In the genomic region with DNA sequence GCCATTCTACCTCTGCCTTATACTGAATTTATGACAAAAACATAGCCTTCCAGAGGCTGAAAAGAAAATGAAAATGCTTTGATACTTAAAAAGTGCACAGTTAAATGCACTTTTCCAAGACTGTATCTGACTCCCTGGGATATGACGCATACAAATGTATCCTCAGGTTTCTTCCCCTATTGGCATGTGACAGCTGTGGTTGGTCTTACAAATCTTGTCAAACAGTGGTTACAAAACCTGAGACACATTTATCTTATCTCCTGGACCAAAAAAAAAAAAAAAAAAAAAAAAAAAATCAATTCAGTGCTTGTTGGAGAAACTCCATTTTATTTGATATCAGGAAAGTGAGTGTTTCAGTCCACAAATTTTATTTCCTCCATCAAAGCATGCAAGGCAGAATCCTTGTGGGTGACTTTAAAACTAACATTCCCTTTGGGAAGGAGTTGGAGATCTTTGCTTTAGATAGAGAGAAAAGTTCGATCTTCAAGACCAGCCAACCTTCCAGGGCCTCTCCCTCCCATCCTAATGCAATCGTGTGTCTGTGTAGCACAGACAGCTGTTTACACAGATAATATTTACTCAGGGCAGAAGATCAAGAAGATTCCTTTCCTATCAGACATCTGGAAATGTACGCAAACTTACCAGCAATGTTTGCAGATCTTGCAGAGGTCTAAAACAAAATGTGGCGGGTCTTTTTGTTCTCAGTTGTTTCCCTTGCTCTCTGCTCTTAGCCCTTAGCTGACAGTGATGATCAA, we compare ENCODE assay signal across 28 mouse cellular contexts.
DNase-seq lines count a peak whose midpoint lies in the region; ATAC-seq and TF ChIP-seq lines count a peak whose summit lies in the region.
"Had no signal": no experiment of that assay in that cellular context is flagged by ENCODE, and none has a peak within 500 bp of the region (broad histone marks: within the 10 kb centered on the region; RNA-seq: fewer than 3 reads in every experiment).

No protein-coding gene starts in this region.

- no peaks in the 10 kb centered on the region for H3K27me3 ChIP-seq in liver, adult 2 months (ENCODE audit: control insufficient read depth, insufficient read depth, low read length)
- no peaks in the 10 kb centered on the region for H3K27me3 ChIP-seq in lung, embryonic 14.5 days (ENCODE audit: insufficient read depth, low read length)
- no peaks in the 10 kb centered on the region for H3K27me3 ChIP-seq in liver, embryonic 16.5 days (ENCODE audit: control insufficient read depth, insufficient read depth, low read depth, low read length)
- H3K27me3 ChIP-seq: embryonic facial prominence, embryonic 13.5 days; forebrain, embryonic 12.5 days; forebrain, embryonic 15.5 days; heart, embryonic 13.5 days had no signal

- H3K9me3 ChIP-seq in lung, embryonic 14.5 days (ENCODE audit: low read depth, low read length): no peaks in the 10 kb centered on the region
- no peaks in the 10 kb centered on the region for H3K9me3 ChIP-seq in liver, embryonic 16.5 days (replicated peaks; ENCODE audit: control insufficient read depth, low read length)
- H3K9me3 ChIP-seq: embryonic facial prominence, embryonic 10.5 days; embryonic facial prominence, embryonic 13.5 days; forebrain, embryonic 12.5 days; forebrain, embryonic 15.5 days; heart, embryonic 10.5 days had no signal

- H3K4me1 ChIP-seq in liver, adult 2 months (ENCODE audit: control insufficient read depth, insufficient read depth, low read length): peaks cover 13% of the 10 kb centered on the region
- no peaks in the 10 kb centered on the region for H3K4me1 ChIP-seq in lung, embryonic 14.5 days (ENCODE audit: insufficient read depth)
- no peaks in the 10 kb centered on the region for H3K4me1 ChIP-seq in liver, embryonic 16.5 days (ENCODE audit: control insufficient read depth, low read depth, low read length)
- H3K4me1 ChIP-seq: embryonic facial prominence, embryonic 10.5 days; embryonic facial prominence, embryonic 13.5 days; forebrain, embryonic 12.5 days; forebrain, embryonic 15.5 days; heart, embryonic 10.5 days; heart, embryonic 13.5 days had no signal

- H3K4me2 ChIP-seq in lung, embryonic 14.5 days: no peak overlapping the region
- H3K4me2 ChIP-seq in liver, embryonic 16.5 days (ENCODE audit: low read depth, low read length): no peak overlapping the region
- H3K4me2 ChIP-seq: embryonic facial prominence, embryonic 13.5 days; forebrain, embryonic 12.5 days; forebrain, embryonic 15.5 days; heart, embryonic 13.5 days; hindbrain, embryonic 14.5 days had no signal

- no peaks in the 10 kb centered on the region for H3K36me3 ChIP-seq in liver, adult 2 months (ENCODE audit: control insufficient read depth, insufficient read depth, low read length)
- H3K36me3 ChIP-seq in lung, embryonic 14.5 days (ENCODE audit: insufficient read depth): no peaks in the 10 kb centered on the region
- H3K36me3 ChIP-seq in liver, embryonic 16.5 days (ENCODE audit: control insufficient read depth, insufficient read depth): no peaks in the 10 kb centered on the region
- H3K36me3 ChIP-seq: embryonic facial prominence, embryonic 10.5 days; embryonic facial prominence, embryonic 13.5 days; forebrain, embryonic 12.5 days; forebrain, embryonic 15.5 days; heart, embryonic 10.5 days; heart, embryonic 13.5 days had no signal

- H3K4me3 ChIP-seq in liver, adult 2 months (ENCODE audit: insufficient read depth, low read depth, low read length): peak overlapping the region; percentile 35; the same call in 1 of the 2 replicates
- no peak overlapping the region for H3K4me3 ChIP-seq in lung, embryonic 14.5 days (ENCODE audit: low read depth, low read length)
- H3K4me3 ChIP-seq in liver, embryonic 16.5 days (ENCODE audit: low read depth, low read length): no peak overlapping the region
- H3K4me3 ChIP-seq: embryonic facial prominence, embryonic 10.5 days; embryonic facial prominence, embryonic 13.5 days; erythroblast, embryonic 14.5 days; forebrain, embryonic 12.5 days; forebrain, embryonic 15.5 days; heart, adult 2 months; heart, embryonic 10.5 days; heart, embryonic 13.5 days had no signal

- H3K79me2 ChIP-seq in liver, adult 2 months (ENCODE audit: control insufficient read depth, insufficient read depth, low read length): no peaks in the 10 kb centered on the region

- ATAC-seq in lung, embryonic 14.5 days (ENCODE audit: insufficient read depth): no peak
- ATAC-seq in liver, embryonic 16.5 days (ENCODE audit: low read depth): peak; percentile 77
- no peak for ATAC-seq in inflammation-experienced regulatory T-cells, adult 6 months
- ATAC-seq: forebrain, embryonic 15.5 days; hindbrain, postnatal 0 days had no signal

- no peak for TF ChIP-seq CTCF in liver, adult 2 months (IDR thresholded peaks at IDR 0.05; ENCODE audit: low read depth, low read length)
- no peak for TF ChIP-seq CTCF in lung, embryonic 14.5 days (IDR thresholded peaks at IDR 0.05; ENCODE audit: low read depth)

- DNase-seq in liver, adult 2 months (ENCODE audit: extremely low read depth, low read depth, low spot score): peak; percentile 97
- DNase-seq in liver: no peak
- peak; percentile 12 for DNase-seq in lung, embryonic 14.5 days
- no peak for DNase-seq in lung, postnatal 25 days (ENCODE audit: low spot score)
- DNase-seq in yolk sac, embryonic 10.5 days (ENCODE audit: low spot score): peak; percentile 77
- DNase-seq in gastrocnemius, adult 18-20 months (ENCODE audit: low spot score): no peak
- DNase-seq: adrenal gland, postnatal 10 days; adrenal gland, postnatal 36 days; cerebellum, adult 11 months; cerebellum, adult 2 months; cerebellum, adult 9-11 months; cerebellum, postnatal 25 days; gastrocnemius, postnatal 10 days; gastrocnemius, postnatal 36 days; heart, adult 2 months; heart, postnatal 14 days; heart, postnatal 4 days had no signal

- no peak for TF ChIP-seq POLR2A in liver, adult 2 months (IDR thresholded peaks at IDR 0.05; ENCODE audit: extremely low read depth, insufficient read depth, low read length)

- H3K27ac ChIP-seq in liver, adult 2 months (replicated peaks; ENCODE audit: insufficient read depth, low read depth, low read length): peak overlapping the region; percentile 34
- no peak overlapping the region for H3K27ac ChIP-seq in lung, embryonic 14.5 days (ENCODE audit: low read depth)
- H3K27ac ChIP-seq in liver, embryonic 16.5 days (ENCODE audit: low read length): no peak overlapping the region
- H3K27ac ChIP-seq: embryonic facial prominence, embryonic 10.5 days; embryonic facial prominence, embryonic 13.5 days; forebrain, embryonic 12.5 days; forebrain, embryonic 15.5 days; heart, adult 2 months; heart, embryonic 10.5 days; heart, embryonic 13.5 days; hindbrain, embryonic 14.5 days; hindbrain, postnatal 0 days had no signal

- no peak overlapping the region for H3K9ac ChIP-seq in liver, adult 2 months (ENCODE audit: low read depth, low read length)
- H3K9ac ChIP-seq in lung, embryonic 14.5 days: no peak overlapping the region
- H3K9ac ChIP-seq in liver, embryonic 16.5 days (ENCODE audit: low read depth, low read length): no peak overlapping the region
- H3K9ac ChIP-seq: embryonic facial prominence, embryonic 13.5 days; forebrain, embryonic 12.5 days; forebrain, embryonic 15.5 days; heart, embryonic 13.5 days; hindbrain, embryonic 14.5 days had no signal

- WGBS in liver, adult 2 months: 11% methylated on average over 5 of the region's 5 CpGs
- whole genome bisulfite sequencing in lung, embryonic 14.5 days: 27% methylated on average over 5 of the region's 5 CpGs
- 45% methylated on average over 5 of the region's 5 CpGs for WGBS in liver, embryonic 16.5 days (ENCODE audit: insufficient replicate concordance)

Comparison
In these comparisons a context has a peak if more than half of its experiments do, and no peak if none do; other contexts are left out.
1. DNase-seq: peak in liver, adult 2 months (single experiment), lung, embryonic 14.5 days (single experiment) and yolk sac, embryonic 10.5 days (single experiment); none in liver (single experiment), lung, postnatal 25 days (single experiment) and gastrocnemius, adult 18-20 months (single experiment).